Mouse (Mus musculus): Measurements from ENCODE around the gene Slc29a3. TPM values are rescaled to one million over a fixed set of nuclear protein-coding genes. Genes with fewer than 3 reads are reported as not detected.

Gene Slc29a3
- polyA plus RNA-seq, 1 experiment from 2014 or later, result 3.9 TPM

DNA sequence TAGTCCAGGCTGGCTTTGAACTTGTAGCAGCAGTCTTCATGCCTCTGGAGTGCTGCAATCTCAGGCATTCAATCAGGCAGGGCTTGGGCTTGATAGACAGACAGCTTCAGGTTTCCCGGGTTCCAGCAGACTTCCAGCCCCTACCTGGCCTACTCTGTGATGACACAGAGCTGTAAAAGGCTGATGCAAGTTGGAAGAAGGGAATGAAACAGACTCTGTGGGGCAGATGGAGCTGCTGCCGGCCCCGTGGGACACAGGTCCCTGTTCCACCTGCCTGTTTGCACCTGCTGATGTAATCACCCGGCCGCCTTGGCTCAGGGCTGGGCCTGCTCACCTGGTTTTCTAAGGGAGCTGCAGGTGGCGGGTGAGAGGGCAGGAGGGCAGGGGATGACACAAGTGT is 38.3 kb upstream of the Slc29a3 start:
- Histone ChIP-seq H3K9ac (replicated peaks) (no peak overlapping the region), H3K4me2 (ENCODE audit: low read depth, low read length) (no peak overlapping the region), H3K9me3 (ENCODE audit: low read length) (no peaks in the 10 kb centered on the region), H3K4me3 (ENCODE audit: low read depth, low read length) (no peak overlapping the region), H3K27ac (ENCODE audit: low read depth) (no peak overlapping the region), H3K36me3 (replicated peaks; ENCODE audit: insufficient read depth, low read length) (no peaks in the 10 kb centered on the region), H3K4me1 (ENCODE audit: insufficient read depth) (peaks cover 4% of the 10 kb centered on the region; the same call in 1 of the 2 replicates), H3K27me3 (ENCODE audit: insufficient read depth, low read length) (peaks cover 6% of the 10 kb centered on the region; the same call in 1 of the 2 replicates)
- ATAC-seq, result peak; percentile 45
- no peak for TF ChIP-seq CTCF (IDR thresholded peaks at IDR 0.05; ENCODE audit: low read depth)
- TF ChIP-seq EP300 (IDR thresholded peaks at IDR 0.05; ENCODE audit: low read depth), result no peak
- no peak for DNase-seq
- WGBS (ENCODE audit: insufficient replicate concordance), result 64% methylated on average over 6 of the region's 6 CpGs

DNA sequence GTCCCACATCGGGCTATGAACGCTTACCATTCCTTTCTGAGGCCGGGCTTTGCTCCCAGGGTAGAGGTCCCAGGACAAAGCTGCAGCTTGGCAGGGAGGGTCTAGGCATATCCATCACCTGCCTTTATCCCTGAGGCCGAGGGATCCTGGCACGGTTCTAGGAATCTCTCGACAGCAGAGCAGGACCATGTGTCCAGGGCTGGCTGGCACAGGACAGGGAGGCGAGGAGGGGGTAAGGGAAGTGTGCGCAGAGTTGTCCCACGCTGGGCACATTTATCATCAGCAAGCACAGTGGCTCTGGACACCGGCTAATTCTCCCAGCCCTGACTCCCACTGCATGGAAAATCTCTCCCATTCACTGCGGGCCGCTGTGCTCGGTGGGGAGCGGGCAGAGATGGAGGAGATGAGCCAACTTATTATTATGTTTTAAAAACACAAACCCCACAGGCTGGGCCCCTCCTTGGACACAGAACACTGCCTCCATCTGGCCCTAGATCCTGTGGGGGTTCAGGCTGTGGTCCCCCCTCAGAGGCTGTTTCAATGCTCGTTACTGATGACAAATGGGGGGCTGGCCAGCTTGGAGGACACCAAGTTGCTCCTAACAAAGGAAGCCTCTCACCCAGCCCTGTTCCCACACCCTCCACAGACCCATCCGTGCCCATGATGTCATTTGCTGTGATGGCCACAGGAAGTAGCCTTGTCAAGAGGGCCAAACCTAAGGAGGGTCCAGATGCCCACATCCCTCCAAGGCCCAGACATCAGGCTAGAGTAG is 34.9 kb upstream of the Slc29a3 start:
- Histone ChIP-seq H3K27me3 (ENCODE audit: insufficient read depth, low read length) (peaks cover 6% of the 10 kb centered on the region; the same call in 1 of the 2 replicates), H3K4me1 (ENCODE audit: insufficient read depth) (no peaks in the 10 kb centered on the region), H3K9me3 (ENCODE audit: low read length) (no peaks in the 10 kb centered on the region), H3K4me2 (ENCODE audit: low read depth, low read length) (no peak overlapping the region), H3K4me3 (ENCODE audit: low read depth, low read length) (no peak overlapping the region), H3K36me3 (replicated peaks; ENCODE audit: insufficient read depth, low read length) (no peaks in the 10 kb centered on the region), H3K9ac (replicated peaks) (no peak overlapping the region), H3K27ac (ENCODE audit: low read depth) (no peak overlapping the region)
- ATAC-seq (no peak), DNase-seq (no peak)
- no peak for TF ChIP-seq EP300 (IDR thresholded peaks at IDR 0.05; ENCODE audit: low read depth)
- TF ChIP-seq CTCF (IDR thresholded peaks at IDR 0.05; ENCODE audit: low read depth), result no peak
- WGBS (ENCODE audit: insufficient replicate concordance), result 75% methylated on average over 16 of the region's 16 CpGs

DNA sequence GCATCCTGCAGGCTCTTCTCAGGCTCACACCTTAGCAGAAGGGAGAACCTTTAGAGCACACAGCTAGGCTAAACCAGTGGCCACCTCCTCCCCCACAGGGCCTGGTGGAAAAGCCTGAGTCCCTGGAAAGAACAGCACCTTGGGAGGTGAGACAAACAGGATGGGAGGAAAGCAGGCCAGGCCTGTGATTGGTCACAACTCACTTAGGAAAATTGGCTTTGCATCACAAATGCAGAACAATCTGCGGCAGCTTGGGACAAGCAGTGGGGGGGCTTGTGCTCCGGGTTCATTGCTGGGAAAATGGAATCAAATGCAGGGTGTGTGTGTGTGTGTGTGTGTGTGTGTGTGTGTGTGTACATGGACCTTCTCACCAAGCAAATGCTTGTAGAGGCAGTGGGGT is 31.0 kb upstream of the Slc29a3 start:
- no peak overlapping the region for H3K9ac ChIP-seq (replicated peaks)
- no peak overlapping the region for H3K4me3 ChIP-seq (ENCODE audit: low read depth, low read length)
- DNase-seq (no peak), ATAC-seq (no peak)
- WGBS (ENCODE audit: insufficient replicate concordance), result 52% methylated on average over 2 of the region's 2 CpGs
- H3K4me2 ChIP-seq (ENCODE audit: low read depth, low read length), result no peak overlapping the region
- H3K36me3 ChIP-seq (replicated peaks; ENCODE audit: insufficient read depth, low read length), result no peaks in the 10 kb centered on the region
- TF ChIP-seq CTCF (IDR thresholded peaks at IDR 0.05; ENCODE audit: low read depth), result no peak
- no peak for TF ChIP-seq EP300 (IDR thresholded peaks at IDR 0.05; ENCODE audit: low read depth)
- H3K4me1 ChIP-seq (ENCODE audit: insufficient read depth), result no peaks in the 10 kb centered on the region
- H3K27me3 ChIP-seq (ENCODE audit: insufficient read depth, low read length), result no peaks in the 10 kb centered on the region
- no peaks in the 10 kb centered on the region for H3K9me3 ChIP-seq (ENCODE audit: low read length)
- no peak overlapping the region for H3K27ac ChIP-seq (ENCODE audit: low read depth)

- H3K9me3 ChIP-seq (ENCODE audit: low read length), result no peaks in the 10 kb centered on the region
- H3K36me3 ChIP-seq (replicated peaks; ENCODE audit: insufficient read depth, low read length), result no peaks in the 10 kb centered on the region
- peak; percentile 97 for TF ChIP-seq CTCF (IDR thresholded peaks at IDR 0.05; ENCODE audit: low read depth)
- no peak for TF ChIP-seq EP300 (IDR thresholded peaks at IDR 0.05; ENCODE audit: low read depth)
- H3K4me1 ChIP-seq (ENCODE audit: insufficient read depth), result no peaks in the 10 kb centered on the region
- 10% methylated on average over 9 of the region's 9 CpGs for WGBS (ENCODE audit: insufficient replicate concordance)
- no peak overlapping the region for H3K4me3 ChIP-seq (ENCODE audit: low read depth, low read length)
- DNase-seq (peak; percentile 82), ATAC-seq (no peak)
- no peaks in the 10 kb centered on the region for H3K27me3 ChIP-seq (ENCODE audit: insufficient read depth, low read length)
- no peak overlapping the region for H3K4me2 ChIP-seq (ENCODE audit: low read depth, low read length)
- H3K27ac ChIP-seq (ENCODE audit: low read depth), result no peak overlapping the region
- H3K9ac ChIP-seq (replicated peaks), result no peak overlapping the region
Observed at GRCm38 (mm10) chr10:60779628-60780027, 27.0 kb upstream of the Slc29a3 start.

- Histone ChIP-seq H3K4me3 (ENCODE audit: low read depth, low read length) (no peak overlapping the region), H3K4me1 (ENCODE audit: insufficient read depth) (no peaks in the 10 kb centered on the region), H3K27me3 (ENCODE audit: insufficient read depth, low read length) (no peaks in the 10 kb centered on the region), H3K36me3 (replicated peaks; ENCODE audit: insufficient read depth, low read length) (no peaks in the 10 kb centered on the region), H3K9me3 (ENCODE audit: low read length) (no peaks in the 10 kb centered on the region), H3K27ac (ENCODE audit: low read depth) (no peak overlapping the region), H3K9ac (replicated peaks) (no peak overlapping the region), H3K4me2 (ENCODE audit: low read depth, low read length) (no peak overlapping the region)
- TF ChIP-seq EP300 (IDR thresholded peaks at IDR 0.05; ENCODE audit: low read depth) (no peak), CTCF (IDR thresholded peaks at IDR 0.05; ENCODE audit: low read depth) (peak; percentile 67)
- DNase-seq (peak; percentile 53), ATAC-seq (no peak)
- 65% methylated on average over 12 of the region's 12 CpGs for WGBS (ENCODE audit: insufficient replicate concordance)
Observed at GRCm38 (mm10) chr10:60778542-60778941, 25.9 kb upstream of the Slc29a3 start.

GRCm38 (mm10) chr10:60775473-60775872 is 22.9 kb upstream of the Slc29a3 start:
- no peak overlapping the region for H3K4me2 ChIP-seq (ENCODE audit: low read depth, low read length)
- H3K4me3 ChIP-seq (ENCODE audit: low read depth, low read length), result no peak overlapping the region
- H3K36me3 ChIP-seq (replicated peaks; ENCODE audit: insufficient read depth, low read length), result no peaks in the 10 kb centered on the region
- no peaks in the 10 kb centered on the region for H3K9me3 ChIP-seq (ENCODE audit: low read length)
- H3K4me1 ChIP-seq (ENCODE audit: insufficient read depth), result no peaks in the 10 kb centered on the region
- peak; percentile 33 for DNase-seq
- H3K27me3 ChIP-seq (ENCODE audit: insufficient read depth, low read length), result no peaks in the 10 kb centered on the region
- no peak for ATAC-seq
- H3K9ac ChIP-seq (replicated peaks), result no peak overlapping the region
- H3K27ac ChIP-seq (ENCODE audit: low read depth), result no peak overlapping the region
- WGBS (ENCODE audit: insufficient replicate concordance), result 75% methylated on average over 6 of the region's 6 CpGs
- no peak for TF ChIP-seq EP300 (IDR thresholded peaks at IDR 0.05; ENCODE audit: low read depth)
- TF ChIP-seq CTCF (IDR thresholded peaks at IDR 0.05; ENCODE audit: low read depth), result peak; percentile 64

All from liver, postnatal 0 days (tissue).